Mouse (Mus musculus) heart, postnatal 0 days (tissue): ENCODE measurements around the gene Syf2.
"Not testable (repeated sequence)": the region's sequence is repeated elsewhere in the genome, so short reads cannot be mapped to it uniquely, and the experiment has no call there.

Experiments used
- CTCF ChIP-seq: IDR thresholded peaks from 2 replicates; pipeline ENCODE4 v1.5.1; 2016; ENCODE audit warnings: antibody characterized with exemption, control low read depth, low read depth
- EP300 ChIP-seq: IDR thresholded peaks from 2 replicates; pipeline ENCODE4 v1.6.1; 2016; ENCODE audit warnings: antibody characterized with exemption, low read depth

DNA sequence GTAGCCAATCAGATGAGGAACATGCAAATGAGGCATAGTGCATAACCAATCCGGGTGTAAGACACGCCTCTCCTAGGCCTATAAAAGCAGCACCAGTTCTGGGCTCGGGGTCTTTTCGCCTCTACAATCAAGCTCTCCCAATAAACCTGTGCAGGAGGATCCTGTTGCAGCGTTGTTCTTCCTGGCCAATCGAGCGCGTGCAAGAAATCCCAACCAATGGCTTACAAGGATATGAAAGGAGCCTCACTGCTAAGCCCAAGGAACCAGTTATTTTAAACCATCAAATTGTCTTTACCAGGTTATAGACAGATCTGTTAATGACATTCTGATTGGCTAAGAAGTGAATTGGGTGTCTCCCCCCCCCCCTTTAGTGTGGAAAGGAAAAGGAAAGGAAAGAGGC is 19.3 kb upstream of the Syf2 start:
- not testable (repeated sequence) for TF ChIP-seq CTCF, EP300
